Mouse (Mus musculus): ENCODE data around the gene Ifi27l2a.
A peak's percentile ranks its signal among the peaks of the same experiment; 100 is the strongest.

The Ifi27l2a gene

DNA sequence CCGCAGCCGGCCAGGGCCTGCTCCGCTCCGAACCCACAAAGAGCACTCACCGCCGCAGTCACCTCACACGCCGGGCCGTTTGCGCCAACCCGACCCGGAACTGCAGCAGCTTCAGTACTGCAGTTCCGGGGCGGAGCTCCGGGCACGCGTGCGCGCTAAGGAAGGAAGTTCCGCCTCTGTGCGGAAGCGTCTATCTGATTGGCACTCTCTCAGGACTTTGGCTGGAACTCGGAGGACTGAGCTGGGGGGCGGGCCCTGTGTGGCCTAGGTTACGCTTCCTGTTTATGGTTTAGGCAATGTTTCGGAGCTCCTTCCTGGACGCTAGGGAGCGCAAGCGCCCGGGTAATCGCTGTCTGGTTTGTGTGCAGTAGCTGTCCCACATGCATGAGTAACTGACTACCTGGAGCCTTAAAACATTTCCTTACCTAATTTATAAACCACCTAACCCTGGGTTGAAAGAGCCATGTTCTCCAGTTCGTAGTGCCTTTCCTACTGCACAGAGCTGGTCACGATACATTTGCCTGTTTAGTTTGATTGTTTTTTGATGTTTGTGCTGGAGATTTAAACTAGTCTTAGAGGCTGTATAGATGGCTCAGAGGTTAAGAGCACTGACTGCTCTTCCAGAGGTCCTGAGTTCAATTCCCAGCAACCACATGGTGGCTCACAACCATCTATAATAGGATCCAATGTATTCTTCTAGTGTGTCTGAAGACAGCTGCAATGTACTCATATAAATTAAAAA, 17.6 kb downstream of the Ifi27l2a start, which contains the start of gene Ddx24:
TSS of gene Ddx24 (minus strand) at position 102 of the 742 bp plus-strand sequence.
- peak; percentile 99 for DNase-seq (ENCODE audit: low spot score)

DNA sequence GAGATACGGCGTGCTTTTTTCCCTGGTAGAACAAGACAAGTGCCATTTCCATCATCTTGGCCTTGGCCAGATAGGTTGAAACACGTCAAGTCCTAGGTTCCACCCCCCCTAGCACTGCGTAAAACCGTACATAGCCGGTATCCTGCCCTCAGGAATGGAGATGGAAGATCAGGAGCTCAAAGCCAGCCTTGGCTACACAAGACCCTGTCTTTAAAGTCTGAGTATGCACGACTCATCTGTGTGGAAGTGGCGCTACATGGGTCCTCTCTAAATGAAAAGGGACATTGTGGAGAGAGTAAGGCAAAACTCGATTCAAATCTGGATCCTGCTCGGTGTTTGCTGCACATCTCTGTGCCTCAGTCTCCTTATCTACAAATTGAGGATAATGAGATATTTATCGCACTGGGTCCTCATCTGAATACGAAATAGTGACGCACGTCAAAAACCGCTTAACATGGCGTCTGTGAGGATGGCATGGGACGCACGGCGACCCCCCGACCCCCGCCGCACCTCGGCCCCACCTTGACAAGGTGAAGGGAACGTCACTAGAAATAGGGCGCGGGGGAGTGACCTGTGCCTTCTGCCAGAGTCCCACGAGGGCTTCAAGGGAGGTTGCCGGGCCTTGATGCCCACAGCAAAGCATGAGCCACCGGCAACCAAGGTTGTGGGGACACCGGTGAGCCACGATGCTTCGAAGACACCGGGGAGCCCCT, 18.3 kb downstream of the Ifi27l2a start:
- no peak for DNase-seq (ENCODE audit: low spot score)

DNA sequence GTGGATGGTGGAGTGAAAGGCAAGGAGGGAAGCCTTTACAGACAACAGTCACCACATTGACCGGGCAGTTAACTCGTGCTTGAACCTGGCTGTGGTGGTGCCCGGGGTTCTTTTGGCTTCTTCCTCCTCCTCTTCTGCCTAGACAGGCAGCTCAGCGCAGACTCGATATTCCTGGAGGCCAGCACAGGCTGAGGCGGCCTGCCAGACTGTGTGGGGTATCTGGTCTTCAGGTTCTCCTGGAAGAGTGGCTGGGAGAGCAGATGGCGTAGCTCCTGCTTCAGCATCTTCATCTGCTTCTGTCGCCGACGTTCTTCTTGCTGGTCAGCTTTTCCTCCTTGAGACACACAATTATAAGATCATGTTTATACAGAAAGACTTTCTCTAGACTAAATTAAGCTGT, 35.3 kb downstream of the Ifi27l2a start:
- DNase-seq (ENCODE audit: low spot score) = no peak

DNA sequence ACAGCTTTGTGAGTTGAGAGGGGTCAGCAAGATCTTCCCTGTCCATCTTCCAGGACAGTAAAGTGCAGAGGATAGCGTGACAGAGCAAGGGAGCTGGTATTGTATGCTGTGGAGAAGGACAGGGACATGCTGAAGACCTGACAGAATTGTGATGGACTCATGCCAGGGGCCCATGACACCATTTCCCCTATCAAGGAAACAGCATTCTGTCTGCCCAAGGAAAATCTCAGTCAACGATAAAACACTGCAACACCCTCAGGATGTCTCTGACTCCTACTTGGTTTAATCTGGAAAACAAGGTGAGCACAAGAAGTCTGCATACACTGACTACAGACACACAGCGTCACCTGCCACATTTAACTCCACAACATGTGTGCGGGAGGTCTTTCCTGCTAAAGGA, 35.8 kb downstream of the Ifi27l2a start, which contains the start of gene 9330161L09Rik:
TSS of gene 9330161L09Rik (minus strand) at position 101 of the 400 bp plus-strand sequence.
- DNase-seq (ENCODE audit: low spot score) = no peak

DNA sequence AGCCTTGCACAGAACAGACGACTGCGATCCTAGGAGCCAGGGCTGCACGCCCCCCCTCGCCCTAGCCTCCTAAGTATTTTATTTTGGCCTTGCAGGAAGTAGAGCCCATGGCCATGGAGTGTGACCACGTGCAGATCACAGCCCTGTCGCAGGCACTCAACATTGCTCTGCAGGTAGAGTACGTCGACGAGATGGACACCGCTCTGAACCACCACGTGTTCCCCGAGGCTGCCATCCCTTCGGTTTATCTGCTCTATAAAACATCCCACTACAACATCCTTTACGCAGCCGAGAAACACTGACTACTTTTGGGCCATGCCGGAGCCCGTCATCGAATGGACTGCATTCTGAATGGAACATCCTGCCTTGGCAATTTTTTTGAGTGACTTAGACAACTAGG, 39.3 kb downstream of the Ifi27l2a start:
- DNase-seq (ENCODE audit: low spot score) = no peak

DNA sequence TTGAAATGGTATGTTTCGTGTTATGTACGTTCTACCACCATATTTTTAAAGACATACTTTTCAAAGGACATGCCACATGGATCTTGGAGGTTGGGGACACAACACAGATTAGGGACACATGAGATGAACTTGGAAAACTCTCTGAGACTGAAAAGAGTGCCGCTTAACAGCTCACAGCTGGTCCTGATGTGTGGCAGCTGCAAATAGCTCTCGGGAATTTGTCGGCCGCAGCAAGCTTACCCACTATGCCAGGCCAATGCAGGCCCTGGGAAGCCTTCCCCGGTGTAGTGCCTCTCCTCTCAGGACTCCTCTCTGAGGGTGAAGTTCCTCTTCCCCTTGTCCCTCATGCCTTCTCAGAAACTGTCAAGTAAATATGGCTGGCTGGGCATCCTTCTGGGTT, 46.7 kb downstream of the Ifi27l2a start:
- no peak for DNase-seq (ENCODE audit: low spot score)

DNA sequence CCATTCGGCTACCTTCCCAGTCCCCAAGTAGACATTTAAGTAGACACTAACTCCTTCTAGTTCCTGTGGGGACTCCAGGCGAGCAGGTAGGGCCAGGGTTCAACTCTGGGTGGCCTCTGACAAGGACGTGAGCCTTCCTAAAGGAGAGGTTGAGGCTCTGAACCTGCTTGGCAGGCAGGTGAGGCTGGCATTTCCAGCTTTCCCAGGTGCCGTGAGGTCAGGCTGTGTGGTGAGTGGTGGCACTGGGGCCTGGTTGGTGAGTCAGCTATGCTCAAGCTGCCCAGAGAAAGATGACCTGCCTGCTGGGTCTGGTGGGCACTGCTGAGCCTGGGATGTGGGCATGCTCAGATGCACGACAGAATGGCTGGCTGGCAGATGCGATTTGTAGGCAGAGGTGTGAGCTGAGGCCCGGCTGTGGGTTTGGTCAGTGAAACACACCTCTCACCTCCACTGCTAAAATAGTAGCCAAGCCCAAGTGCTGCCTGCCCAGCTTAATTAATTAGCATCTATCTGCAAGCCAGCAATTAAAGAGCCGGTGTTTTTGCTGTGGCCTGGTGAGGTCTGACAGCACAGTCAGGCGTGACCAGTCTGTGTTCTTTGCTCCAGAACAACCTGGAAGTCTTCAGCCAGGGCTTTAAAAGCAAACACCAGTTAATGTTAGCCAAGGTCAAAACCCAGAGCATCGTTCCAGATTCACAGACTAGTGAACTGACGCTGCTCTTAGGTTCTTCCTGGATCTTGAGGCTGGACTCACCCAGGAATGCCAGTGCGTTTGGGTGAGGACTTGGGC, 47.8 kb downstream of the Ifi27l2a start:
- DNase-seq (ENCODE audit: low spot score) = no peak

DNA sequence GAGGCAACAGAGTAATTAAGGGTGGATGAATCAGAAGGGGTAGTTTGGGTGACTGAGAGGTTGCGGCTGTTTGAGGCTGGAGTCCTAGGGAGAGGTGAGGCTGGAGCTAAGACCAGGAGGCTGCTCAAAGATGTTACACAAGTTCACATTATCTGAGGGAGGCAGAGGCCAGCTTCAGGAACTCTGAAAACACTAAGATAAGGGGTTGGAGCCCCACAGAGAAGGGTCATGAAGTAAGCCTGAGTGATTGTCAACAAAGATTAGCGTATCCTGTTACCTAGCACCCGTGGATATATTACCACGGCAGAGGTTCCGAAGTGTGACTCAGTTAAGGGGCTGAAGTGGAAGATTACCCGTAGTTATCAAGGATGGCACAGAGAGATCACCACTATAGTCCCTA, 50.0 kb downstream of the Ifi27l2a start:
- no peak for DNase-seq (ENCODE audit: low spot score)
